Mouse (Mus musculus): ENCODE measurements around the gene Qrich1.

The Qrich1 gene

DNA sequence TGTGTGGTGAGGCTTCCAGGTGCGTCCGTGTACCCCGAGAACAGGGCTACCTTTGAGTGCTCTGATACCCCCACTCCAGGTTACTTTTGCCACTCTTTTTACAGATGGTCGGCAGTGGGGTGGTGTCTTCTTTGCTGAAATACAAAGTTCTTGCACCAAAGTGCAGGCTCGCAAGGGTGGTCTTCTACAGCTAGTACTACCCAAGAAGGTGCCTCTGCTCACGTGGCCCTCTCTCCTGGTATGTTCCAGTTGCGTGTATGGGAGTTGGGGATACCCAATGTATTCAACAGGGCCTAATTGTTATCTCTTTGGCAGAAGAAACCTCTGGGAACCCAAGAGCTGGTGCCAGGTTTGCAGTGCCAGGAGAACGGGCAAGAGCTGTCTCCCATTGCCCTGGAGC, 23.4 kb upstream of the Qrich1 start:
- no peak for DNase-seq

DNA sequence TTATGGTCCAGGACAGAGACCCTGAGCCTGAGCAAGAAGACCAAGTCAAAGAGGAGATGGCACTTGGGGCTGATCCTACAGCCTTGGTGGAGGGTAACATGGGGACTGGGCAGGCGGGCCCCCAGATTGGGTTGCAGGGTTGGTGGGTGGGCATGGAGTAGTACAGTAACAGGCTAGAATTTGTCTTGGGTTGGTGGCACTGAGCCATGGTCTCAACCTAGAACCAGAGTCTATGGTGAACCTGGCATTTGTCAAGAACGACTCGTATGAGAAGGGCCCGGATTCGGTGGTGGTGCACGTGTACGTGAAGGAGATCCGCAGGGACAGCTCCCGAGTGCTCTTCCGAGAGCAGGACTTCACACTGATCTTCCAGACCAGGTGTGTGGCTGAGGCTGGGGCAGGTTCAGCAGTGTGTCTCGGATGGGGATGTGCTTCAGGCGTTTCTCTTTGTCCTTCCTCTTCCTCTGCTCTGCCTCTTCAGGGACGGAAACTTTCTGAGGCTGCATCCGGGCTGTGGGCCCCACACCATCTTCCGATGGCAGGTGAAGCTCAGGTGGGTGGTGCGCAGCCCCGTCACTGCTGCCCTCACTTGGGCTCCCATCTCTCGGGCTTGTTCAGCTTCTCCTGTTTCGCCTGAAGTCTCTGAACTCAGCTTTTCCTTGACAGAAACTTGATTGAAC, 22.3 kb upstream of the Qrich1 start:
- DNase-seq: no peak

DNA sequence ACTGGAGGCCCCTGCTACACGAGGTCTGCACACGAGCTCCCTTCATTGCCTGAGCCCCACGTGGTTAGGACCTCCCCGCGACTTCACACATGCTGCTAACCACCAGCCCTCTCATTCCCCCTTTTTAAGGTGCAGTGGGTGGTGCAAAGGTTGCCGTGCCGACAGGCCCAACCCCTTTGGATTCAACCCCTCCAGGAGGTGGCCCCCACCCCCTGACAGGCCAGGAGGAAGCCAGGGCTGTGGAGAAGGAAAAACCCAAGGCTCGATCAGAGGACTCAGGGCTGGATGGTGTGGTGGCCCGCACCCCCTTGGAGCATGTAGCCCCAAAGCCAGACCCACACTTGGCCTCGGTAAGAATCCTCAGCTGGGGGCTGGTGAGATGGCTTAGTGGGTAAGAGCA, 21.7 kb upstream of the Qrich1 start:
- no peak for DNase-seq

DNA sequence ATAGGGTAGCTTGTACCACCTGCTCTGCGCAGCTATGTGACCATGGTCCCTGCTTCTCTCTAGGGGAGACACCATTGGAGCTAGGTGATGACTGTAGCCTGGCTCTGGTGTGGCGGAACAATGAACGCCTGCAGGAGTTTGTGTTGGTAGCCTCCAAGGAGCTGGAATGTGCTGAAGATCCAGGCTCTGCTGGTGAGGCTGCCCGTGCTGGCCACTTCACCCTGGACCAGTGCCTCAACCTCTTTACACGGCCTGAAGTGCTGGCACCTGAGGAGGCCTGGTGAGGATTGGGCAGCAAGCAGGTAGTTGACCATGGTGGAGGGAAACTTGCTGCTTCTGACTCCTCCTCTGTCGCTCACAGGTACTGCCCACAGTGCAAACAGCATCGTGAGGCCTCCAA, 17.4 kb upstream of the Qrich1 start:
- DNase-seq: no peak

DNA sequence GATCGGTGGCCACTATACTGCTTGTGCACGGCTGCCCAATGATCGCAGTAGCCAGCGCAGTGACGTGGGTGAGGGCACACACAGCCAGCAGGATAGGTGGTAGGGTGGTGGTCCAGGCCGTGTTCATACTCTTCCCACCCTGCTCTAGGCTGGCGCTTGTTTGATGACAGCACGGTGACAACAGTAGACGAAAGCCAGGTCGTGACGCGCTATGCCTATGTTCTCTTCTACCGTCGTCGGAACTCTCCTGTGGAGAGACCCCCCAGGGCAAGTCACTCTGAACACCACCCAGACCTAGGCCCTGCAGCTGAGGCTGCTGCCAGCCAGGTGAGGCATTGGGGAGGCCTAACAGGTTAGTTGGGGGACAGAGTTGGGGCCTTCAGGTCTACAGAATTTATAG, 16.7 kb upstream of the Qrich1 start:
- DNase-seq: no peak

DNA sequence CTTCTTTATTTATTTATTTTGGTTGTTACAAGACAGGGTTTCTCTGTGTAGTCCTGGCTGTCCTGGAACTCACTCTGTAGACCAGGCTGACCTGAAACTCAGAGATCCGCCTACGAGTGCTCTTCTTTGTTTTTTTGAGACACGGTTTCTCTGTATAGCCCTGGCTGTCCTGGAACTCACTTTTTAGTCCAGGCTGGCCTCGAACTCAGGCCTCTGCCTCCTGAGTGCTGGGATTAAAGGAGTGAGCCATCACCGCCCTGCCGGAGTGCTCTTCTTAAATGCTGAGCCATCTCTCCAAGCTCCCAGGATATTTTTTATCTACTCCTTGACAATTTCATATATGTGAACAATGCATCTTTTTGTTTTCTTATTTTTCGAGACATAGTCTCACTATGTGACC, 9.7 kb upstream of the Qrich1 start:
- DNase-seq: no peak

DNA sequence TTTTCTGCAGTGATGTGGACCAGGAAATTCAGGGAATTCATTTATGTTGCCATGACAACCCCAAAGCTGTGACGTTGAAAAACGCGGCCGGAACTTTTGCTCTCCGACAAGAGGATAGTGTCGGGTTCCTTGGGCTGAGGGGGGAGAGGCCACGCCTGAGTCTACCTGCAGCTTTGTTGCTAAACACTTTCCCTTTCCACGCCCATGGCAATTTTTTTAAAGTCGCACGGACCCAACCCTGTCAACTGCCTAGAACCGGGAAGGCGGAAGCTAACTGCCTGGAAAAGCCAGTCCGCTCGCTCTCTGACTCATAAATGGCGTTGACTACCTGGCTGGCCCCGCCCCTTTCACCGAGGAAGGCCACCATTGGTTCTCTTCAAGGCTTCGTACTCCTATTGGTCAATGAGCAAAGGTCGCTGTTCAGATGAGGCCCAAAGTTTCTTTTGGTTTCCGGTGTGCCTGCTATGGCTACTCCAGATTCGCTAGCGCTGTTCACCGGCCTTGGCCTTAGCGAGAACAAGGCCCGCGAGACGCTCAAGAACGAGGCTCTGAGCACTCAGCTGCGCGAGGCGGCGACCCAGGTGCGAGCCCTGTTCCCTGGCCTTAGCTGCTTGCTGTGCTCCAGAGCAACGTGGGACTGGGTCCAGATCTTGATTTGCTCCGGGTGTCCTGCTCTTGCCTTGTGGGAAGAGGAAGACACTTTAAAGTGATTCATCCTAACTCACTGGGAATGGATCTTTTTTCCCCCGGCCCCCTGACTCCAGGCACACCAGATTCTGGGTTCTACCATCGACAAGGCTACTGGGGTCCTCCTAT, 8.8 kb upstream of the Qrich1 start, which contains the start of gene Qars:
Gene Qars (plus strand): TSS at position 88 of the 816 bp plus-strand sequence.
- DNase-seq: peak; percentile 95

DNA sequence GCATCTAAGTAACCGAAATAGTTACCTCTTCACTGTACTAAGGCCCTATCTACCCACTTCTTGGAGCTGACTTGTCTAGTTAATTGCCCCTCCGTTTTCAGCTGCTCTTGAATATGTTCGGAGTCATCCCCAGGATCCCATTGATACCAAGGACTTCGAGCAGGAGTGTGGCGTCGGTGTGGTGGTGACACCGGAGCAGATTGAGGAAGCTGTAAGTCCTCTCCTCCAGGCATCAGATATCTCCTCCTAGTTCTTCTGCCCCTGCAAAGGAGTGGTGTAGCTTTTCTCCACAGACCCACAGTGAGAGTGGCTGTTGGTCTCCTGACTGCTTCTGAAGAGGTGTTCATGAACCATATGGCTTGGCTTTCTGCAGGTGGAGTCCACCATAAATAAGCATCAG, 7.8 kb upstream of the Qrich1 start:
- no peak for DNase-seq

DNA sequence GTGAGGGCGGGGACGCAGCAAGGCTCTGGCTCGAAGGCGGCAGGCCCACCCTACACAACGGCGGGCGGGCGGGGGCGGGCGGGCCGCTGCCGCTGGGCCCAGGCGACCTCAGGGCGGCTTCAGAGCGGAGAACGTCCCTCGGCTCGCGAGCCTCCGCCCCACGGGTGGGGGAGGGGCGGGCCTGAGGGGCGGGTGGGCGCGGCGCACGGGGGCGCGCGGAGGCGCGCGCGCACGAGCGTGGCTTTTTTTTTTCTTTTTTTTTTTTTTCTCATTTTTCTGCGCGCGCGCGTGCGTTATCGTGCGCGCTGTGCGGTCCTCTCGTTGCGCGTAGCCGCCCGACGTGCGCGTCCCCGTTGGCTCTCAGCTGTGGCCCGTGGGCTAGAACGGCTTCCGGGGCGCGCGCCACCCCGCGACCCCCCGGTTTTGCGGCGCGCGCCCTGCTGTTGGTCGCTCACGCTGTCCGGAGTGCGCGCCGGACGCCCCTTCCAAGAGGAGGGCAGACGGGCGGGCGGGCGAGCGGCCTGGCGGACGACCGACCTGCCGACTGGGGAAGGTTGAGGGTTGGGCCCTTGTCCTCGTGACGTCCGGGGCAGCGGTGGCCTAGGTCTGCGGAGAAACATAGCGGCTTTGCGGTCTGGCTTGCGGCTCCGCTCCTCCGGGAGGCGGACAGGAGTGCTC, 786 bp downstream of the Qrich1 start:
- peak; percentile 92 for DNase-seq

DNA sequence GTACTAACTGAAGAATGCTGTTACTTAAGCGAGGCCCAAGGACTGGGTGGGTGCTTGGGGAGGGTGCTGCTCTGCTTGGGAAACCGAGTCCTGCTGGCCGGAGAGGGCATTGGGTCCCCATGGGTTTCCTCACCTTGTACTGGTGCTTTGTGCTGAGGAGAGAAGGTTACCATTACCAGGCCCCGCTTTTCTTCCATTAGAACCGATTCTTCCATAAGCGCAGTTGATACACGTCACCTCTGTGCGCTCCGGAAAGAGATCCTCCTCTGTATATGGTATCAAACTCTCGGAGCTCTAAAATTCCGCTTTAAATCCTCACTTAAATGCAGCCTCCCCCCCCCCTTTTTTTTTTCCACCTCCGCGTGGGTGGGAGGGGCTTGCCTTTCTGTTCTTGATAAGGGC, 1.3 kb downstream of the Qrich1 start:
- no peak for DNase-seq

DNA sequence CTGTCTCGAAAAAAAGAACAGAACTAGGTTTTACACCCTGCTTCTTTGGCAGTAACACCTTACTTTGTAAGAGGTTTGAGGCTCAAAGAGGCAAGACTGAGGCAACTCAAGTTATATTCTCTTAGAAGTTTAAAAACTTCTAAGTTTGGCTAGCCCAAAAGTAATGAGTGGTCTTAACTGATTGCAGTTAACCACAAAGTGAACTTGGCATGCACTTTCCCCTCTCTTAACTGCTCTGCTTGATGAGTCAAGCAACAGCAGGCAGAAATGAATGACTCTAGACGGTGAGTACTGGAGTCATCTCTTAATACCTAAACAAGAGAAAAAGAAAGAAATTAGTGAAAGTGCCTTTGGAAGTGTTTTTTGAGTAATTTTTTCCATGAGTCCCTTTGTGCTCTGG, 5.0 kb downstream of the Qrich1 start:
- no peak for DNase-seq

DNA sequence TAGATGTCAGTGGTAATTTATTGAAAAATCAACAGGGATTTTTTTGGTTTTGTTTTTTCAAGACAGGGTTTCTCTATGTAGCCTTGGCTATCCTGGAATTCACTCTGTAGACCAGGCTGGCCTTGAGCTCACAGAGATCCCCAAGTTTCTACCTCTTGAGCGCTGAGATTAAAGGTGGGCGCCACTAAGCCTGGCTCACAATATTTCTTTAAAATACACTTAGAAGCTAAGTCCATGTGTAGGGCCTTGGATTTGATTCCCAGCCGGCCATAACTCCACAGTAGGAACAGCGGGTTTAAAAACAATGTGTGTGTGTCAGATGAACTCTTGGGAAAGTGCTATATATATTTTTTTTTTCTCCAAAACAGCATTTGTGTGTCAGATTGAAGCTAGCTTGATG, 6.7 kb downstream of the Qrich1 start:
- no peak for DNase-seq

DNA sequence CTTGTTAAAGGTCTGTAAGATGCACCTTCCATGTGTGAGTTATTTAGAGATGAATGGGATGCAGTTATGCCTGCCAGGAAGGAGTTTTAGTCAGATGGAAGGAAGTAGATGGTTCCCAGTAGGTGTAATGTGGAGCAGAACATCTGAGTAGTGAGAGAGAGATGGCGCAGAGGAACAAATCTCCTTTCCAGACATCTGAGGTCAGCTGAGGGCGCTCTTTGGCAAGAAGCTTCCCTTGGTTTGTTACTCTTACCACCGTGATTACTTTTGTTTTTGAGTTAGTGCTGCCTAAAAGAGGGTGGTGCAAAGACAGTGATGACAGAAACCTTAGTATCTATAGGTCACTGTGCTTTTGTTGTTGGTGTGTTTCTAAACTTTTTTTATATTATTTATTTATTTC, 8.8 kb downstream of the Qrich1 start:
- no peak for DNase-seq

DNA sequence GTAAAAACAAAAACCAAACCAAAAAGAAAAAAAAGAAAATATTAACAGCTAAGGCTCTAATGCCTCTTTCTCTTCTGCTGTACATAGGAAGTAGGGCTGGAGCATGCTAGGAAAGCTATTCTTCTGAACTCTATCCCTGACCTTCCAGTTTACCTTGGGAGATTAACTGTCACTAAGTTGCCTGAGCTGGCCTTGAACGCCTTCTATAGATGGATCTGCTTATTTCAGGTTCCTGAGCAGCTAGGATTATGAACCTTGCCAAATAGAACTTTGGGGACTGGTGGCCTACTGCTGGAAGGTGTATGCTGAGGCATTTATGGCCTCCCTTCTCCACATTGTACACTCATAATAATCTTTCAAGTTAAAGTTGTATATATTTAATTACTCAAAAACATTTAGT, 14.3 kb downstream of the Qrich1 start:
- DNase-seq: no peak

DNA sequence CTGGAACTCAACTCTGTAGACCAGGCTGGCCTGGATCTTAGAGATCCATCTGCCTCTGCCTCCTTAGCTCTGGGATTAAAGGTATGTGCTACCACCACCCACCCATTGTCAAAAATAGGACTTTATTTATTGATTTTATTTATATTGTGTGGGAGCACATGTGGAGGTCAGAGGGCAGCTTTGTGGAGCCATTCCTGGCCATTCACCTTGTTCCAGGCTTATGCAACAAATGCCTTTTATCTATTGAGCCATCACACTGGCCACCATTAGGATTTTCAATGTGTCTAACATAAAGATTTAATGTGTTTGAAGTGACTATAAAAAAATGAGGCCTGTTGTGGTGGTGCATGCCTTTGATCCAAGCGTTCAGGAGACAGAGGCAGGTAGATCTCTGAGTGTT, 14.9 kb downstream of the Qrich1 start:
- DNase-seq: no peak

DNA sequence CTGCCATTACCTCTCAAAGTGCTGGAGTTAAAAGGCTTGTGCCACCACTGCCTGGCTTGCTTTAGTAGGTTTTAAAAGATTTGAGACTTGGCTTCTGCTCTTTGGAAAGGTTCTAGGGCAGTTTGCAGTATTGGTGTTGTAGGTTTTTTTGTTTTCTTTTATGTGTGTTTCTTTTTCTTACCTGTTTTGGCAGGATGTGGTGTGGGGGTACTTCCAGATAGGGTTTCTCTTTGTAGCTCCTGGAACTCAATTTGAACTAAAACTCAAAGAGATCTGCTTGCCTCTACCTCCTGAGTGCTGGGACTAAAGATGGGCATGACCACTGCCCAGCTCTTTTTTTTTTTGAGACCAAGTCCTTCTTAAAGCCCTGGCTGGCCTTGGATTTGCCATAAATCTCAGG, 24.2 kb downstream of the Qrich1 start:
- no peak for DNase-seq

DNA sequence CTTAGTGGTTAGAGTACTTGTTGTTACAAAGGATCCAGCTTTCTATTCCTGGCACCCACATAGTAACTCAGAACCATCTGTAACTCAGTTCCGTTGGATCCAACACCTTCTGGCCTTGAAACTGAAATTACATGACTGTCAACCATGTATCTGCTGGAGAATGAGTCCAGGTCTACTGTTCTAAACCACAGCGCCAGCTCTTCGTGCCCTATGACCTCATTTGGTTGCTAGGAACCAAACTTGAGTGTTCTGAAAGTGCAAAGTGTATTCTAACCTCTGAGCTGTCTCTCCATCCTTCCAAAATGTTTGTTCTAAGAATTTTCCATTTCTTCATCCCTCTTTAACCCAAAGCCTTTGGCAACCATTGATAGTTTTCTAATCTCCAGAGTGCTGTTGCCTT, 29.4 kb downstream of the Qrich1 start:
- DNase-seq: no peak

DNA sequence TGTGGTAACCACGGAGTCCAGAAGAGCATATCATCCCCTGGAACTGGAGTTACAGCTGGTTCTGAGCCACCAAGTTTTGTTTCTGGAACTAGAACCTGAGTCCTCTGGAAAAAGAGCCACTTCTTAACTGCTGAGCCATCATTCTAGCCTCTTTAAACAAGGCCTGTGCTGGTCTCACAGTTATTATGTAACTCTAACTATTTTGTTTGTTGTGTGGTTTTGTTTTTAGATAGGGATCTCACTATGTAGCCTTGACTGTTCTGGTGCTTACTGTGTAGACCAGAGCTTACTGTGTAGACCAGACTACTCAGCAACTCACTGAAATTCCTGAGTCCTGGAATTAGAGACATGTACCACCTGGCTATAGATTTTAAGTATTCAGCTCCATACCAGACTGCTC, 30.3 kb downstream of the Qrich1 start:
- DNase-seq: no peak

DNA sequence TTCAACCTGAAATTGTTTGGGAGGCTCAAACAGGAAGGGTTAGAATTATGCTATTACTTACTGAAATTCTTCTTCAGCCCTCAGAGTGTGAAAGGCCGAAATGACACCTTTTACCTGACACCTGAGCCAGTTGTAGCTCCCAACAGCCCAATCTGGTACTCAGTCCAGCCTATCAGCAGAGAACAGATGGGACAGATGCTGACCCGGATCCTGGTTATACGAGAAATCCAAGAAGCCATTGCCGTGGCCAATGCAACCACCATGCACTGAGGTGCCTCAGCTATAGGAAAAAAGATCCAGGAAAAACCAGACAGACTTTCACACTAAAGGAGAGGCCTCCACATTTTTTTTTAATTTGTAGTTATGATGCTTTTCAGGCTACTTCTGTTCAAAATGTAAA, 42.6 kb downstream of the Qrich1 start:
- no peak for DNase-seq

DNA sequence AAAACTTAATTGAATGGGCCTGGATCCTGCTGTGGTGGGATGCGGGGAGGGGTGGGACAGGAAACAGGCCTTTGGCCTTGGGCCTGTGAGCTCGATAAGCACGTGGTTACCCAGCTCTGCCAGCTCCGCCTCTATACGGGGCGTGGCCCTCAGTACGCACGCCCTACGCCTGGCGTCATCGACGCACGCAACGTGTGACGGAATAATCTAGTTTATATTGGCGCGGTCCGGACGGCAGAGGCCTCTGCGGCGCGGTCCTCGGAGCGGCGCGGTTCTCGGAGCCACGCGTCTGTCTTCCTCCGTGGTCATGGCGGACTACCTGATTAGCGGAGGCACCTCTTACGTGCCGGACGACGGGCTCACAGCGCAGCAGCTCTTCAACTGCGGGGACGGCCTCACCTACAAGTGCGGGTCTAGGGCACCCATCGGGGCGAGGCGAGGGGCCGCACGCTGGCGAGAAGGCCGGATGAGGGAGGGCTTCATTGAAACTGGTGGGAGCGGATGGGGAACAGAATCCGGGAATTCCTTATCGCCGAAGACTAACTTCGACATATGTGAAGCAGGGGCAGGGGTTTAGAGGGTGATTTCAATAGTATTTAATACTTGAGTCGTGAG, 43.7 kb downstream of the Qrich1 start, which contains the start of gene Impdh2:
Gene Impdh2 (plus strand): TSS at position 60 of the 615 bp plus-strand sequence.
- DNase-seq: peak; percentile 94

DNA sequence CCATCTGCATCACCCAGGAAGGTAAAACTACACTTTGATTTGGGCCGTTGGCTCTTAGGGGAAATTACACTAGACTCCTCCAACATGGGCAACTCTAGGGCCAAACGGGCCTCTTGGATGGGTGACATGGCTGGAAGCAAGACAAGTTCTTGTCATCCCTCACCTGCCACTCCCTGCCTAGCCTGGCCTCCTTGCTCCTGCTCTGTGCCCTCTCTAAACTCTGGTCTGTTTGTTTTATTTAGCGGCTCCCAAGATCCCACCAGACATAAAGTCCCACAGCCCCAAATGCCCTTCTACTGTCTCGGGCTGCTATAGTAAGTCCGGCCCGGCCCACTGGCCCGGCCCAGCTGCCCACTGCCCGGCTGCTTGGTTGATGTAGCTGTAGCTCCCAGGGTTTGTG, 47.1 kb downstream of the Qrich1 start:
- no peak for DNase-seq

DNA sequence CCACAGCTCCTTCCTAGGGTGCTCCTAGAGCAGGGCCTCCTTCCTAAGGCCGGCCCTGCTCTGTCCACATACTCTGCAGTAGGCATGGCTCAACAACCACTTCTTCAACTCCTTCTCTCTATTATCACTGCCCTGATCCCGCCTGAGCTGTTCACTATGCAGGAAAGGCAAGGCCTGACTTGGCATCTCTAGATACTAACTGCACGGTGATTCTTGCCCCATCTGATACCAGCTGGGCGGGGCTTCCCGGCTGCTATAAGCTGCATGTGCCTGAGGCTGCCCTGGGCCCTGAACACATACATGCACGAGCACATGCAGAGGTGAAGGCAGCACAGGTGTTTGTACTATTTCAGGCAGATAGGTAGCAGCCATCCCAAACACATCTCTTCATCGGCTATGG, 47.5 kb downstream of the Qrich1 start:
- no peak for DNase-seq
